8 mouse cellular contexts compared by ENCODE assay signal in genomic region chr6:48629661-48630034, GRCm38 (mm10). TPM values are rescaled to one million over a fixed set of nuclear protein-coding genes. Genes with fewer than 3 reads are reported as not detected.
DNase-seq lines count a peak whose midpoint lies in the region; ATAC-seq and TF ChIP-seq lines count a peak whose summit lies in the region.

No protein-coding gene starts in this region.

- TF ChIP-seq CTCF in cerebellum, adult 2 months (IDR thresholded peaks at IDR 0.05; ENCODE audit: borderline replicate concordance, insufficient read depth, low read depth, low read length) = no peak
- TF ChIP-seq CTCF in ES-Bruce4 (IDR thresholded peaks at IDR 0.05; ENCODE audit: low read depth, low read length) = no peak

- peak overlapping the region; percentile 89 for H3K4me2 ChIP-seq in hindbrain, embryonic 16.5 days (ENCODE audit: low read length)
- H3K4me2 ChIP-seq in liver, embryonic 13.5 days = peak overlapping the region; percentile 65

- H3K27me3 ChIP-seq in cerebellum, adult 2 months (ENCODE audit: control insufficient read depth, insufficient read depth, low read length) = no peaks in the 10 kb centered on the region
- no peaks in the 10 kb centered on the region; the same call in none of the 2 replicates for H3K27me3 ChIP-seq in ES-Bruce4 (ENCODE audit: control insufficient read depth, insufficient read depth, low read length, poor library complexity, severe bottlenecking)
- H3K27me3 ChIP-seq in hindbrain, embryonic 16.5 days (replicated peaks; ENCODE audit: control insufficient read depth, insufficient read depth, low read length) = peaks cover 6% of the 10 kb centered on the region
- H3K27me3 ChIP-seq in liver, embryonic 13.5 days = peaks cover 50% of the 10 kb centered on the region

- no peak for TF ChIP-seq POLR2A in cerebellum, adult 2 months (IDR thresholded peaks at IDR 0.05; ENCODE audit: borderline replicate concordance, insufficient read depth, low read length)
- no peak for TF ChIP-seq POLR2A in ES-Bruce4 (IDR thresholded peaks at IDR 0.05; ENCODE audit: insufficient read depth, low read length)

- ATAC-seq in hindbrain, embryonic 16.5 days = no peak; the same call in 1 of the 2 replicates
- no peak for ATAC-seq in liver, embryonic 13.5 days (ENCODE audit: low read depth)

- H3K9me3 ChIP-seq in ES-Bruce4 (replicated peaks; ENCODE audit: control insufficient read depth, insufficient read depth, low read length, poor library complexity, severe bottlenecking) = no peaks in the 10 kb centered on the region
- no peaks in the 10 kb centered on the region for H3K9me3 ChIP-seq in hindbrain, embryonic 16.5 days (ENCODE audit: control insufficient read depth, low read length)
- H3K9me3 ChIP-seq in liver, embryonic 13.5 days (replicated peaks) = no peaks in the 10 kb centered on the region

- H3K4me3 ChIP-seq in cerebellum, adult 2 months (replicated peaks; ENCODE audit: insufficient read depth, low read depth, low read length) = peak overlapping the region; percentile 61
- peak overlapping the region; percentile 34 for H3K4me3 ChIP-seq in ES-Bruce4 (ENCODE audit: low read depth, low read length)
- H3K4me3 ChIP-seq in hindbrain, embryonic 16.5 days (ENCODE audit: low read length) = peak overlapping the region; percentile 52
- H3K4me3 ChIP-seq in liver, embryonic 13.5 days (replicated peaks) = peak overlapping the region; percentile 47

- peak overlapping the region; percentile 37; the same call in 1 of the 2 replicates for H3K9ac ChIP-seq in ES-Bruce4 (ENCODE audit: low read depth, poor library complexity, severe bottlenecking)
- peak overlapping the region; percentile 75 for H3K9ac ChIP-seq in hindbrain, embryonic 16.5 days (ENCODE audit: low read depth, low read length)
- no peak overlapping the region for H3K9ac ChIP-seq in liver, embryonic 13.5 days

- no peak for TF ChIP-seq EP300 in ES-Bruce4 (IDR thresholded peaks at IDR 0.05; ENCODE audit: insufficient read depth, low read depth, low read length)

- H3K27ac ChIP-seq in cerebellum, adult 2 months (ENCODE audit: insufficient read depth, low read length) = peak overlapping the region; percentile 46; the same call in 1 of the 2 replicates
- no peak overlapping the region for H3K27ac ChIP-seq in ES-Bruce4 (ENCODE audit: insufficient read depth, low read length)
- H3K27ac ChIP-seq in hindbrain, embryonic 16.5 days (ENCODE audit: low read depth, low read length) = peak overlapping the region; percentile 69
- H3K27ac ChIP-seq in liver, embryonic 13.5 days = no peak overlapping the region

- no peaks in the 10 kb centered on the region for H3K36me3 ChIP-seq in ES-Bruce4 (ENCODE audit: control insufficient read depth, insufficient read depth, low read length, poor library complexity, severe bottlenecking)
- H3K36me3 ChIP-seq in hindbrain, embryonic 16.5 days (ENCODE audit: control insufficient read depth, insufficient read depth, low read length) = no peaks in the 10 kb centered on the region
- no peaks in the 10 kb centered on the region for H3K36me3 ChIP-seq in liver, embryonic 13.5 days

- peaks cover 13% of the 10 kb centered on the region; the same call in 1 of the 2 replicates for H3K4me1 ChIP-seq in cerebellum, adult 2 months (ENCODE audit: control insufficient read depth, insufficient read depth, low read length)
- H3K4me1 ChIP-seq in ES-Bruce4 (ENCODE audit: control insufficient read depth, insufficient read depth, low read length) = no peaks in the 10 kb centered on the region
- peaks cover 13% of the 10 kb centered on the region for H3K4me1 ChIP-seq in hindbrain, embryonic 16.5 days (ENCODE audit: control insufficient read depth, insufficient read depth, low read depth, low read length)
- H3K4me1 ChIP-seq in liver, embryonic 13.5 days (replicated peaks) = peaks cover 20% of the 10 kb centered on the region

- DNase-seq in cerebellum, adult 2 months = no peak
- DNase-seq in cerebellum, postnatal 4 days (ENCODE audit: low spot score in 2 of 2) = no peak
- DNase-seq in liver, embryonic 13.5 days = no peak
- no peak for DNase-seq in yolk sac, embryonic 10.5 days (ENCODE audit: low spot score)
- DNase-seq in spleen, postnatal 36 days (ENCODE audit: low spot score in 2 of 2) = no peak
- DNase-seq in right cerebral cortex, postnatal 25 days = no peak

- 6% methylated on average over 13 of the region's 13 CpGs for WGBS in cerebellum, adult 2 months
- WGBS in hindbrain, embryonic 16.5 days = 11% methylated on average over 13 of the region's 13 CpGs
- WGBS in liver, embryonic 13.5 days (ENCODE audit: insufficient replicate concordance) = 13% methylated on average over 13 of the region's 13 CpGs

RNA-seq across cellular contexts. Expression of gene AI854703, which starts 3.1 kb away (rescaled TPM):
- 34.3 and 35.2 TPM in 2 replicates for polyA plus RNA-seq in cerebellum, adult 2 months (2012; rRNA removed)
- polyA plus RNA-seq in ES-Bruce4 (2011; ENCODE audit: insufficient read depth, insufficient read length, low read depth, missing spikeins) = 0.29 and 0.36 TPM in 2 replicates
- polyA plus RNA-seq in hindbrain, embryonic 16.5 days (2015; fragmentation: Nextera tagmentation; extraction: Ambion mirVana) = 31.7 and 34.3 TPM in 2 replicates
- 0.20 and 0.28 TPM in 2 replicates for polyA plus RNA-seq in liver, embryonic 13.5 days (2015; fragmentation: Nextera tagmentation; extraction: Ambion mirVana)

RNA-seq across cellular contexts. Expression of gene Gimap8, which starts 17.4 kb away (rescaled TPM):
- polyA plus RNA-seq in cerebellum, adult 2 months (2012; rRNA removed) = 1.3 TPM in 2 replicates
- 0.31 TPM in 1 of 2 replicates, not detected in the other for polyA plus RNA-seq in ES-Bruce4 (2011; ENCODE audit: insufficient read depth, insufficient read length, low read depth, missing spikeins)
- 0.59 and 0.71 TPM in 2 replicates for polyA plus RNA-seq in hindbrain, embryonic 16.5 days (2015; fragmentation: Nextera tagmentation; extraction: Ambion mirVana)
- polyA plus RNA-seq in liver, embryonic 13.5 days (2015; fragmentation: Nextera tagmentation; extraction: Ambion mirVana) = 0.73 and 0.93 TPM in 2 replicates

RNA-seq across cellular contexts. Expression of gene Zfp775, which starts 27.8 kb away (rescaled TPM):
- 7.4 and 7.6 TPM in 2 replicates for polyA plus RNA-seq in cerebellum, adult 2 months (2012; rRNA removed)
- 3.2 and 6.0 TPM in 2 replicates for polyA plus RNA-seq in ES-Bruce4 (2011; ENCODE audit: insufficient read depth, insufficient read length, low read depth, missing spikeins)
- 11.4 and 13.8 TPM in 2 replicates for polyA plus RNA-seq in hindbrain, embryonic 16.5 days (2015; fragmentation: Nextera tagmentation; extraction: Ambion mirVana)
- 1.9 and 2.0 TPM in 2 replicates for polyA plus RNA-seq in liver, embryonic 13.5 days (2015; fragmentation: Nextera tagmentation; extraction: Ambion mirVana)

RNA-seq across cellular contexts. Expression of gene Gm44965, which starts 35.9 kb away (rescaled TPM):
- not detected in 2 replicates for polyA plus RNA-seq in cerebellum, adult 2 months (2012; rRNA removed)
- not detected in 2 replicates for polyA plus RNA-seq in ES-Bruce4 (2011; ENCODE audit: insufficient read depth, insufficient read length, low read depth, missing spikeins)
- polyA plus RNA-seq in hindbrain, embryonic 16.5 days (2015; fragmentation: Nextera tagmentation; extraction: Ambion mirVana) = 0.87 TPM in 1 of 2 replicates, not detected in the other
- not detected in 2 replicates for polyA plus RNA-seq in liver, embryonic 13.5 days (2015; fragmentation: Nextera tagmentation; extraction: Ambion mirVana)

RNA-seq across cellular contexts. Expression of gene Repin1, which starts 36.0 kb away (rescaled TPM):
- 98.5 and 109 TPM in 2 replicates for polyA plus RNA-seq in cerebellum, adult 2 months (2012; rRNA removed)
- 12.5 and 13.3 TPM in 2 replicates for polyA plus RNA-seq in ES-Bruce4 (2011; ENCODE audit: insufficient read depth, insufficient read length, low read depth, missing spikeins)
- 41.9 and 45.6 TPM in 2 replicates for polyA plus RNA-seq in hindbrain, embryonic 16.5 days (2015; fragmentation: Nextera tagmentation; extraction: Ambion mirVana)
- polyA plus RNA-seq in liver, embryonic 13.5 days (2015; fragmentation: Nextera tagmentation; extraction: Ambion mirVana) = 8.1 and 10.4 TPM in 2 replicates

Comparison
In these comparisons a context has a peak if more than half of its experiments do, and no peak if none do; other contexts are left out.
1. H3K27ac ChIP-seq: peak in cerebellum, adult 2 months (single experiment) and hindbrain, embryonic 16.5 days (single experiment); none in ES-Bruce4 (single experiment) and liver, embryonic 13.5 days (single experiment).
2. RNA of gene AI854703, which starts 3.1 kb away (polyA plus RNA-seq): 34.3 to 35.2 TPM in cerebellum, adult 2 months and 31.7 to 34.3 TPM in hindbrain, embryonic 16.5 days; 0.29 to 0.36 TPM in ES-Bruce4 and 0.20 to 0.28 TPM in liver, embryonic 13.5 days; every median in the first group is over 10 times any median in the second.
3. Peak in every context shown above with its lines, with median percentiles within 50 percentile points of each other: H3K4me3 ChIP-seq.